Mouse (Mus musculus) heart, embryonic 15.5 days (tissue): ENCODE measurements around the gene Rnf150. TPM values are rescaled to one million over a fixed set of nuclear protein-coding genes. Genes with fewer than 3 reads are reported as not detected.

Experiments used
- ATAC-seq: fragments of 200-750 bp; cut with Nextera tagmentation; replicated peaks from 2 replicates; pipeline ENCODE4 v1.8.0; 2017; ENCODE audit warnings: low read depth, moderate TSS enrichment; ENCODE audit not compliant: insufficient number of reproducible peaks, insufficient read depth, low FRiP score
- H3K27ac ChIP-seq: fragments of 300-500 bp; sonication (generic); 2 replicates; pipeline ENCODE4 v1.5.1; 2015; ENCODE audit warnings: mild to moderate bottlenecking, inconsistent platforms
- H3K27me3 ChIP-seq: fragments of 300-500 bp; sonication (generic); 2 replicates; pipeline ENCODE4 v1.6.1; 2015; ENCODE audit warnings: inconsistent platforms
- H3K36me3 ChIP-seq: fragments of 300-500 bp; sonication (generic); 2 replicates; pipeline ENCODE4 v1.6.1; 2015; ENCODE audit warnings: mild to moderate bottlenecking, inconsistent platforms
- H3K4me1 ChIP-seq: fragments of 300-500 bp; sonication (generic); replicated peaks from 2 replicates; pipeline ENCODE4 v1.6.1; 2015; ENCODE audit warnings: inconsistent platforms
- H3K4me2 ChIP-seq: fragments of 300-500 bp; sonication (generic); 2 replicates; pipeline ENCODE4 v1.6.1; 2015; ENCODE audit warnings: inconsistent platforms, mild to moderate bottlenecking, moderate library complexity
- H3K4me3 ChIP-seq: fragments of 300-500 bp; sonication (generic); 2 replicates; pipeline ENCODE4 v1.5.1; 2015; ENCODE audit warnings: mild to moderate bottlenecking, inconsistent platforms
- H3K9ac ChIP-seq: fragments of 300-500 bp; sonication (generic); 2 replicates; pipeline ENCODE4 v1.6.1; 2015; ENCODE audit warnings: mild to moderate bottlenecking, inconsistent platforms
- H3K9me3 ChIP-seq: fragments of 300-500 bp; sonication (generic); replicated peaks from 2 replicates; pipeline ENCODE4 v1.6.1; 2016; ENCODE audit warnings: inconsistent platforms
- WGBS: fragments of 180-500 bp; shearing (Covaris S2); methylation state at CpG from one replicate; pipeline ENCODE4 v1.1.7; 2015; ENCODE audit warnings: mixed read lengths; 5-methylcytosine and 5-hydroxymethylcytosine counted together
- polyA plus RNA-seq: library from polyadenylated mRNA; unstranded; fragments of >200 nt; fragmentation: Nextera tagmentation; extraction: Ambion mirVana; gene quantifications from 2 replicates; pipeline ENCODE4 v1.2.1, GENCODE M21; 2015

Rnf150 gene
- polyA plus RNA-seq, 1 experiment from 2014 or later, result 0.74 TPM

- H3K27ac ChIP-seq, result no peak overlapping the region
- no peak for ATAC-seq
- WGBS, result 9% methylated on average over 1 of the region's 1 CpGs
- no peak overlapping the region for H3K4me3 ChIP-seq
- peaks cover 10% of the 10 kb centered on the region for H3K4me1 ChIP-seq
- no peak overlapping the region for H3K9ac ChIP-seq
- no peaks in the 10 kb centered on the region for H3K27me3 ChIP-seq
- no peaks in the 10 kb centered on the region for H3K9me3 ChIP-seq
- H3K4me2 ChIP-seq, result no peak overlapping the region
- no peaks in the 10 kb centered on the region for H3K36me3 ChIP-seq
Measured at GRCm38 (mm10) chr8:82916851-82917539, 53.8 kb downstream of the Rnf150 start.

GRCm38 (mm10) chr8:82917540-82918316, 54.6 kb downstream of the Rnf150 start:
- no peaks in the 10 kb centered on the region for H3K36me3 ChIP-seq
- peaks cover 10% of the 10 kb centered on the region for H3K4me1 ChIP-seq
- H3K27me3 ChIP-seq, result no peaks in the 10 kb centered on the region
- no peaks in the 10 kb centered on the region for H3K9me3 ChIP-seq
- no peak overlapping the region for H3K27ac ChIP-seq
- no peak for ATAC-seq
- H3K9ac ChIP-seq, result no peak overlapping the region
- WGBS, result 60% methylated on average over 5 of the region's 5 CpGs
- no peak overlapping the region for H3K4me3 ChIP-seq
- H3K4me2 ChIP-seq, result no peak overlapping the region

- 77% methylated on average over 4 of the region's 4 CpGs for WGBS
- Histone ChIP-seq H3K4me3 (no peak overlapping the region), H3K9me3 (no peaks in the 10 kb centered on the region), H3K27ac (no peak overlapping the region), H3K36me3 (no peaks in the 10 kb centered on the region), H3K4me2 (no peak overlapping the region), H3K27me3 (no peaks in the 10 kb centered on the region), H3K9ac (no peak overlapping the region), H3K4me1 (peaks cover 10% of the 10 kb centered on the region)
- no peak for ATAC-seq
Measured at GRCm38 (mm10) chr8:82919676-82920075, 56.5 kb downstream of the Rnf150 start.

GRCm38 (mm10) chr8:82920124-82920523, 57.0 kb downstream of the Rnf150 start:
- H3K4me2 ChIP-seq, result no peak overlapping the region
- WGBS, result 74% methylated on average over 4 of the region's 4 CpGs
- no peak overlapping the region for H3K27ac ChIP-seq
- no peak overlapping the region for H3K4me3 ChIP-seq
- no peaks in the 10 kb centered on the region for H3K9me3 ChIP-seq
- no peak for ATAC-seq
- peaks cover 10% of the 10 kb centered on the region for H3K4me1 ChIP-seq
- no peaks in the 10 kb centered on the region for H3K36me3 ChIP-seq
- no peak overlapping the region for H3K9ac ChIP-seq
- H3K27me3 ChIP-seq, result no peaks in the 10 kb centered on the region

- Histone ChIP-seq H3K9me3 (no peaks in the 10 kb centered on the region), H3K4me3 (no peak overlapping the region), H3K27ac (no peak overlapping the region), H3K4me1 (no peaks in the 10 kb centered on the region), H3K9ac (no peak overlapping the region), H3K27me3 (no peaks in the 10 kb centered on the region), H3K4me2 (no peak overlapping the region), H3K36me3 (no peaks in the 10 kb centered on the region)
- no peak for ATAC-seq
- WGBS, result 89% methylated on average over 3 of the region's 3 CpGs
Measured at GRCm38 (mm10) chr8:82925286-82925685, 62.1 kb downstream of the Rnf150 start.

- H3K9ac ChIP-seq, result no peak overlapping the region
- H3K4me3 ChIP-seq, result no peak overlapping the region
- no peak overlapping the region for H3K4me2 ChIP-seq
- H3K4me1 ChIP-seq, result no peaks in the 10 kb centered on the region
- no peak for ATAC-seq
- 68% methylated on average over 5 of the region's 5 CpGs for WGBS
- no peaks in the 10 kb centered on the region for H3K36me3 ChIP-seq
- no peaks in the 10 kb centered on the region for H3K27me3 ChIP-seq
- H3K27ac ChIP-seq, result no peak overlapping the region
- no peaks in the 10 kb centered on the region for H3K9me3 ChIP-seq
Measured at GRCm38 (mm10) chr8:82926518-82926917, 63.4 kb downstream of the Rnf150 start.

GRCm38 (mm10) chr8:82931554-82931953, 68.4 kb downstream of the Rnf150 start:
- no peaks in the 10 kb centered on the region for H3K4me1 ChIP-seq
- no peak overlapping the region for H3K9ac ChIP-seq
- H3K27me3 ChIP-seq, result no peaks in the 10 kb centered on the region
- no peak overlapping the region for H3K4me2 ChIP-seq
- 88% methylated on average over 7 of the region's 7 CpGs for WGBS
- no peak overlapping the region for H3K27ac ChIP-seq
- no peaks in the 10 kb centered on the region for H3K36me3 ChIP-seq
- H3K9me3 ChIP-seq, result no peaks in the 10 kb centered on the region
- no peak overlapping the region for H3K4me3 ChIP-seq
- ATAC-seq, result no peak

GRCm38 (mm10) chr8:82936162-82936561, 73.0 kb downstream of the Rnf150 start:
- H3K27me3 ChIP-seq, result no peaks in the 10 kb centered on the region
- H3K4me1 ChIP-seq, result peaks cover 18% of the 10 kb centered on the region
- no peak overlapping the region for H3K9ac ChIP-seq
- H3K36me3 ChIP-seq, result no peaks in the 10 kb centered on the region
- WGBS, result 53% methylated on average over 7 of the region's 7 CpGs
- H3K27ac ChIP-seq, result no peak overlapping the region
- no peak for ATAC-seq
- no peak overlapping the region for H3K4me3 ChIP-seq
- H3K9me3 ChIP-seq, result no peaks in the 10 kb centered on the region
- no peak overlapping the region for H3K4me2 ChIP-seq

GRCm38 (mm10) chr8:82936866-82937265, 73.7 kb downstream of the Rnf150 start:
- Histone ChIP-seq H3K9ac (no peak overlapping the region), H3K27ac (no peak overlapping the region), H3K4me1 (peaks cover 18% of the 10 kb centered on the region), H3K9me3 (no peaks in the 10 kb centered on the region), H3K36me3 (no peaks in the 10 kb centered on the region), H3K4me3 (no peak overlapping the region), H3K4me2 (no peak overlapping the region), H3K27me3 (no peaks in the 10 kb centered on the region)
- 72% methylated on average over 4 of the region's 4 CpGs for WGBS
- ATAC-seq, result no peak

- Histone ChIP-seq H3K4me1 (peaks cover 23% of the 10 kb centered on the region), H3K27me3 (no peaks in the 10 kb centered on the region), H3K9me3 (no peaks in the 10 kb centered on the region), H3K4me3 (no peak overlapping the region), H3K36me3 (no peaks in the 10 kb centered on the region), H3K9ac (no peak overlapping the region), H3K4me2 (peak overlapping the region; percentile 36; the same call in 1 of the 2 replicates), H3K27ac (peak overlapping the region; percentile 61)
- peak; percentile 79 for ATAC-seq
- WGBS, result 7% methylated on average over 6 of the region's 6 CpGs
Measured at GRCm38 (mm10) chr8:82939912-82940311, 76.8 kb downstream of the Rnf150 start.

- peaks cover 19% of the 10 kb centered on the region for H3K4me1 ChIP-seq
- H3K36me3 ChIP-seq, result no peaks in the 10 kb centered on the region
- ATAC-seq, result no peak
- H3K27ac ChIP-seq, result peak overlapping the region; percentile 58
- no peaks in the 10 kb centered on the region for H3K9me3 ChIP-seq
- H3K4me2 ChIP-seq, result no peak overlapping the region
- no peaks in the 10 kb centered on the region for H3K27me3 ChIP-seq
- no peak overlapping the region for H3K4me3 ChIP-seq
- 49% methylated on average over 6 of the region's 6 CpGs for WGBS
- H3K9ac ChIP-seq, result no peak overlapping the region
Measured at GRCm38 (mm10) chr8:82943223-82944006, 80.3 kb downstream of the Rnf150 start.
